Mouse (Mus musculus): Measurements from ENCODE around the gene Ppp6r3.

GRCm38 (mm10) chr19:3489826-3490225 lies 85.7 kb downstream of the Ppp6r3 start:
- TF ChIP-seq CHD2 (IDR thresholded peaks at IDR 0.05; ENCODE audit: low read depth, low read length) (no peak), ZC3H11A (IDR thresholded peaks at IDR 0.05; ENCODE audit: borderline replicate concordance, low read depth, low read length) (no peak), MAFK (IDR thresholded peaks at IDR 0.05; ENCODE audit: insufficient read depth, low read depth, low read length) (no peak), HCFC1 (IDR thresholded peaks at IDR 0.05; ENCODE audit: borderline replicate concordance, insufficient read depth, low read length) (no peak), ZNF384 (IDR thresholded peaks at IDR 0.05; ENCODE audit: low read depth, low read length) (no peak)

Measured in ES-E14 (cell line).